Mouse (Mus musculus) A20 (cell line): ENCODE data around the gene Nme4.
A peak's percentile ranks its signal among the peaks of the same experiment; 100 is the strongest.
"Not testable (repeated sequence)": the region's sequence is repeated elsewhere in the genome, so short reads cannot be mapped to it uniquely, and the experiment has no call there.

Source experiments
- DNase-seq: peaks from one replicate; pipeline ENCODE4 v3.0.0-alpha.2; 2011; ENCODE audit warnings: low read depth, low spot score

Nme4 gene

DNA sequence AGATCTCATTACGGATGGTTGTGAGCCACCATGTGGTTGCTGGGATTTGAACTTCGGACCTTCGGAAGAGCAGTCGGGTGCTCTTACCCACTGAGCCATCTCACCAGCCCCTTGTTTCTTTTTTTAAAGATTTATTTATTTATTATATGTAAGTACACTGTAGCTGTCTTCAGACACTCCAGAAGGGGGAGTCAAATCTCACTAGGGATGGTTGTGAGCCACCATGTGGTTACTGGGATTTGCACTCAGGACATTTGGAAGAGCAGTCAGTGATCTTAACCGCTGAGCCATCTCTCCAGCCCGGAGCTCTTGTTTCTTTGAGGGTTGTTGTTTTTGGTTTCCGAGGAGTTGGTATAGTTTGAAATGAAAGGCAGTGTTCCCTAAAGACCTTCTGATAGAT lies 19.1 kb upstream of the Nme4 start:
- DNase-seq, result not testable (repeated sequence)

DNA sequence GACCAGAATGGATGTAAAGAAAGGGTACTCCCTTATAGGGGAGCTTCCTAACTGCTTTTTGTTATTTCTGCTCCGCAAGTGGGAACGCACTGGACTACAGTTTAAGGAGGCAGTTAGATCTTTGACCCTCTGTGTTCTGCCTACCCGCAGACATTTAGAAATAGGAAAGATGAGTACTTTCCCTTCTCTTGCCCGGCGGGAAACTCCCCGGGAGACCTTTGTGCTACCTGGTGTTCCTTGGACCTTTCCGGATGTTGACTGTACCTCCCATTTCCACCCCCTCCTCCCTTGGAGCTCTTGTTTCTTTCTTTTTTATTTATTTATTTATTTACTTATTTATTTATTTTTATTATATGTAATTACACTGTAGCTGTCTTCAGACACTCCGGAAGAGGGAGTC lies 18.7 kb upstream of the Nme4 start:
- DNase-seq, result no peak

- DNase-seq, result peak; percentile 82
Observed at GRCm38 (mm10) chr17:26113181-26113948, 18.0 kb upstream of the Nme4 start, which contains the start of gene Tmem8. Gene Tmem8, plus strand, starts transcription at chr17:26113299.

- DNase-seq, result no peak
Observed at GRCm38 (mm10) chr17:26112751-26113150, 17.3 kb upstream of the Nme4 start.

GRCm38 (mm10) chr17:26111722-26112121 lies 16.3 kb upstream of the Nme4 start:
- no peak for DNase-seq

DNA sequence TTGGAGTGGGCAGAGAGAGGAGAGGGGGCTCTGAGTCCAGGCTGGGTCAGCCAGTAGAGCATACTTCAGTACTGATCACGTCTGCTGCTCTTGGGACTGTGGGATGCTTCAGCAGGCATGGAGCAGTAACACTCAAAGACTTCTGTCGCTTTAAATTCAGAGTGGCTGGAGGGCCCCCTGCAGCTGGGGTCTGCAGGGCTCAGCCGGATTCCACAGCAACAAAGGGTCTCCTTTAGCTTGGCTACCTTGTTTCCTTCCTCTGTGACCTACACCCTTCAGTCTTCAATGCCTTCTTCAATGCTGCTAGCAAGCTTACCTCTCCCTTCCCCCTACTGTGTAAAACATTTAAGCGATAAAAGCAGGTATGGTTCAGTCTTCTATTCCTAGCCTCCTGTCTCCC lies 15.6 kb upstream of the Nme4 start:
- no peak for DNase-seq

DNA sequence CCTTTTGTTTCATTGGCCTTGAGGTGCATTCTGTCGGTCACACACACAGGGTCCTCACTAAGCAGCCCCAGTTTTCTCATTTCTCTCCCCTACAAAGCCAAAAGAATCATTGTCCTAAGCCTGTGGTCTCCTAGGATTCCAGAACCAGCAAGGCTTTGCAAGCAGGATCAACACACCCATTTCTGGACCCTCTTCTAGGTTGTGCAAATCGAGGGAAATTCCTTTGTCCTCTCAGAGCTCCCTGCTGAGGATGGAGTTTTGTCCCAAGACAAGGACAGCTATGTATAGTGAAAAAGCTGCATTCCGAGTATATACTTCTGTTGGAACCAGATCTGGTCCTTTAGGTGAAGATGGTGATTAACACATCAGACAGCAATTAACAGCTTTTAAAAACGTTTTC lies 14.8 kb upstream of the Nme4 start:
- DNase-seq, result no peak

DNA sequence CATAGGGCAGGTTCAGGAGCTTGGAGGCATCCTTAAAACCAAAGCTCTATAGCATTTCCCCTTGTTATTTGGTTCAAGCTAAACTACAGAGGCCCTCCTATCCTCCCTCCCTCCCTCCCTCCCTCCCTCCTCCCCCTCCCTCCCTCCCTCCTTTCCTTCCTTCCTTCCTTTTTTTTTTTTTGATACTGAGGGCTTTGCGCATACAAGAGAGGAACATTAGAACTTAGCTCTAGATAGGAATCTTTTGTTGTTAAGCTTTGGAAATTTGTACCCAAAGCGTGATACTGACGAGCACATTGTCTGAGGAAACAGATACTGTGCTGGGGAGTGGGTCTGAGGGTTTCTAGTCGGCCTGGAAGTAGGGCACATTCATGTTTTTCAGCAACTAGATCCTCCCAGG lies 10.2 kb upstream of the Nme4 start:
- no peak for DNase-seq

DNA sequence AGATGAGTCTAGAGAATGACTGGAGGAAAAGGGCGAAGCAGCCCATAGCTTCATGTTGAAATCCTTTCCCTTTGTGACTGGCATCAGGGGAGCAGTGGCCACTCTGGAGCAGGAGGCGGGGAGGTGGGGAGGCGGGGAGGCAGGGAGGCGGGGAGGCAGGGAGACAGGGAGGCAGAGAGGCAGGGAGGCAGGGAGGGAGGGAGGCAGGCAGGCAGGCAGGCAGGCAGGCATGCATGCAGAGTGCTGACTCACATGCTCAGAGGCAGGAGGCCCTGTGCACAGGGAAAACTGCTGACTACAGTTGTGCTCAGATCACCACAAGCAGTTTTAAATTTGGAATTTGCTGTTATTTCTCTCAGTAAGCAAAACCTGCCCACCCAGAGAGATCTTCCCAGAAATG lies 6.1 kb upstream of the Nme4 start:
- no peak for DNase-seq

GRCm38 (mm10) chr17:26100166-26100565 lies 4.8 kb upstream of the Nme4 start:
- no peak for DNase-seq

GRCm38 (mm10) chr17:26099316-26099715 lies 3.9 kb upstream of the Nme4 start:
- peak; percentile 54 for DNase-seq

DNA sequence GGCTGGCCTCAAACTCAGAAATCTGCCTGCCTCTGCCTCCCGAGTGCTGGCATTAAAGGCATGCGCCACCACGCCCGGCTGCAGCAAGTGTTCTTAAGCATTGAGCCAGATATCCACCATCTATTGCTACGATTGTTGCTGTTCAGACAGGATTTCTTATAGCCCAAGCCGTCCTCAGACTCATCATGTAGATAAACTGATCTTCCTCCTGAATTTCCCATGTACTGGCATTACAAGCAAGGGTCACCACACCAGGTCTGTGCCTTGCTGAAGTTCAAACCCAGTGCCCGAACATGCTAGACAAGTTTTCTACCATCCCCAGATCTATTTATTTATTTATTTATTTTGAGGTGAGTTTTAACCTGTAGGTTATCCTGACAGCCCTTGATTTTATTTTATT lies 3.1 kb upstream of the Nme4 start:
- DNase-seq, result no peak

DNA sequence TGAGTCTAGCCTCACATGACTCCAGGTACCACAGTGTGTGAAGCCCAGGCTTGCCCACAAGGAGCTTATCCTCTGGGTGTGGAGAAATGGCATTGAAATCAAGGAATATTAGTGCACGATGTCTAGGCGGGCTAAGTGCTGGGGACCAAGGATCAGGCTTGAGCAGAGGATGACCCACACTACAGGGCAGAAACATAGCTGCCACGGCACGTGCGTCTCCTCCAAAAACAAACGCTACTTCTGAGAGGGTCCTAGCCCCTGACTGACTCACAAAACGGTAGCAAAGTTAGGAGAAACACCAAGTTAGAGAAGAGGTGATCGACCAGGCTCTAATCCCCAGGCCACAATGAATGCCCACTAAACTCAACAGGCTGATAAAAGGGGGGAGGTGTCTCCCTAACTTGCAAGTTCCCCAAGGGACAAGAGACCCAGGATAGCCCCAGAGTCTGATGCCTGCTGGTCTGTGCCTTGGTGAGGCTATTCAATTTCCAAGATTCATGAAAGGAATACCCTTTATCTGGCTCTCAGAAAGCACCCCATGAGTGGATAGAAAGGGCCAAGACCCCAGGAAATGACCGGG lies 781 bp downstream of the Nme4 start:
- no peak for DNase-seq

DNA sequence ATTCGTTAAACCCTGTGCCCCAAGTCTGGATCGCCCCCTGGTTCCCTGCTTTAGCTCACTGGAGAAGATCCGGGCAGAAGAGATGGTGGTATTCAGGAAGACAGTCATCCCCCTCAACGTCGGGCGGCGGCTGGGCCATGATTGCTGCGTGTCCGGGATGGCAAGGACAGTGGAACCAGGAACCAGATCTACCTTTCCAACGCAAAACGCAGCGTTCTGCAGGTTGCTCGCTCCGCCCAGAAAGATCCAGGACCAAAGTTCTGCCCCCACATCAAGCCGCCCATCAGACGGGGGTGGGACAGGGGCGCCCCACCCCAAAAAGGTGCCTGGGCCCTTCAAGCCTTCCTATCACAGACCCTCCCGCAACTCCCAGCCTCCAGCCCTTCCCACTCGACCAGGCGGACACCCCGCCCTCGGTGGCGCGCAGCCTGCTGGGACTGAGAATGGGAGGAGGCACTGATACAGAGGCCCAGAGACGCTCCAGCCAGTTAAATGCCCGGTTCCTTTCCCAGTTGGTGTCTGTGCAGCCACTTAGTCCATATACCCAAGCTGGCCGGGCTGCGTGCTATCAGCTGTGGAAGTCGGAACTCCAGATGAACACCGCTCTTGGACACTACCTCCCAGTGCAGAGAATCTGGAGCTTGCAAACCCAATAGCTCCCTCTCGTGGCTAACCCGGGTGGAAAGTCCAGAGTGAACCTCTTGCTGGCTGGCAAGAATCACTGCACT lies 5.3 kb downstream of the Nme4 start, which contains the start of gene Decr2:
TSS of gene Decr2 (minus strand) at position 433 of the 728 bp plus-strand sequence.
- DNase-seq, result peak; percentile 91

- no peak for DNase-seq
Observed at GRCm38 (mm10) chr17:26087059-26087564, 8.3 kb downstream of the Nme4 start.

DNA sequence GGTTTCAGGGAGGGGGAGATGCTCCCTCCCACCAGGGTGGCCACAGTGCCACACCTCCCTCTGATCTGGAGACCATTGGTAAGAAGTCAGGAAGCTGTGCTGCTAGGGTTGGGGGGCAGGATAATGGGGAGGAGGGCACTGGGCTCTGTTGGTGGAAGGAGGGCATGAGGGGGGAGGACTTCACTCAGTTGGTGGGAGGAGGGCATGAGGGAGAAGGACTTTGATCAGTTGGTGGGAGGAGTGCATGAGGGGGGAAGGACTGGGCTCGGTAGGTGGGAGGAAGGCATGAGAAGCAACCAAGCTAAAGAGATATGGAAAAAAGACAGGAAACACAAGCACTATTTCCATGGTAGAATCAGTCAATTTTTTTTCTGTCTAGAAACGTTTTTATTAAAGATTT lies 14.5 kb downstream of the Nme4 start:
- no peak for DNase-seq

GRCm38 (mm10) chr17:26078851-26079250 lies 16.6 kb downstream of the Nme4 start:
- DNase-seq, result no peak

DNA sequence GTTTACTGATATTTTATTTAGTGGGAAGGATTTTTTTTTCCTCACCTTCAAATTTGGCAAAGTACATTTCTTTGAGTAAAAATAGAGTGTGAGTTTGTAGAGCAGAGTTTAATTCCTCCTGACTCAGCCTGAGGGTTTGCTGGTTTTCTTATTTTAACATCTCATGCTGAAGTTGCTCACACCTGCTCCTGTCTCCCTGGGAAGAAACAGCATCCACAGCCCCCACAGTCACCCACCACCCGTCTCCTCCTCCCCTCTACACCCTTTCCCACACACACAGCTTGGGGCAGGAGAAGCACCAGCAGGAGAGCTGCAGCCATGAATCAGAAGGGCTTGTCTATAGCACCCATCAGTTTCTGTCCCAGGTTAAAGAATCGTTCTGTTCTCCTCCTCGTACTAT lies 20.2 kb downstream of the Nme4 start:
- DNase-seq, result no peak

- no peak for DNase-seq
Observed at GRCm38 (mm10) chr17:26070136-26070535, 25.3 kb downstream of the Nme4 start.

DNA sequence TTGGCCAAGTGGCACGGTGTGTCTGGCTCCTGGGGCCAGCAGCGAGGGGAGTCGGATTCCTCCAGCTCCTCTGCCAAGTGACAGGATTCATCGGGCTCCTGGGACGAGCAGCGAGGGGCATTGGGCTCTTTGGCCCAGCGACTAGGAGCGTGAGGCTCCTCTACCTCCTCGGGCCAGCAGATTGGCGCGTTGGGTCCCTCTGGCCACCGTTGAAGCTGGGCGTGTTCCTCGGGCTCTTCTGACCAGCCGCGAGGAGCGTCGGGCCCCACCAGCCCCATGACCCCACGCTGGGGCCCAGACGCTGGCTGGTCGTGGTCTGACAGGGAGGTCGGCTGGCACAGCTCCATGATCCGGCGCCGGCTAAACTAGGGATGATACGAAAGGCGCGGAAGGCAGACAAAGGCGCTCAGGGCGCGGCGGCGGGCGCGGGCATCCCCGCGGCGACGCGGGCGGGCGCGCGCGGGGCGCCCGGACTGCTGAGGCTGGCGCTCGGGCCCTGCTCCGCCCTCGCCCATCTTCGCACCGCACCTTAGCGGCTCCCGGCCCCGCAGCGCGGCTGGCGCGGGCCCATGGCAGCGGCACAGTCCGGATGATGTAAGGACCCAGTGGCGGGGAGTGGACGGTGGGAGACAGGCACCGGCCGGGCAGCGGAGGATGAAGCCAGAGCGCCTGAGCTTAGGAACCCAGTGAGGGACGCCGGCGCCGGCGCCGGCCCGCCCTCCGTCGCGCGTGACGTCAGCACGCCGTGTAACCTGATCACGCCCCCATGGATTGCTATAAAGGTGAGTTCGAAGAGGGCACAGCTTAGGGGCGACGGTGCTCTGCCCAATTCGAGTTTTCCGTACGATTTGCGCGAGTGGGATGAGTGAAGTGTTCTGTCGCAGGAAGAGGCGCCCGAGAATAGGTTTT lies 26.3 kb downstream of the Nme4 start, which contains the start of gene Rab11fip3:
TSS of gene Rab11fip3 (minus strand) at position 725 of the 909 bp plus-strand sequence.
- DNase-seq, result peak; percentile 97
